Mouse (Mus musculus) cerebellum, postnatal 14 days (tissue): ENCODE data around the gene Tmem168.
A peak's percentile ranks its signal among the peaks of the same experiment; 100 is the strongest.

Source experiments
- DNase-seq, 2 experiments: peaks; one replicate each; pipeline ENCODE4 v3.0.0; 2021; ENCODE audit warnings: mixed read lengths in 2 of 2

Gene Tmem168

GRCm38 (mm10) chr6:13584788-13585187 is 23.1 kb downstream of the Tmem168 start:
- no peak for DNase-seq

DNA sequence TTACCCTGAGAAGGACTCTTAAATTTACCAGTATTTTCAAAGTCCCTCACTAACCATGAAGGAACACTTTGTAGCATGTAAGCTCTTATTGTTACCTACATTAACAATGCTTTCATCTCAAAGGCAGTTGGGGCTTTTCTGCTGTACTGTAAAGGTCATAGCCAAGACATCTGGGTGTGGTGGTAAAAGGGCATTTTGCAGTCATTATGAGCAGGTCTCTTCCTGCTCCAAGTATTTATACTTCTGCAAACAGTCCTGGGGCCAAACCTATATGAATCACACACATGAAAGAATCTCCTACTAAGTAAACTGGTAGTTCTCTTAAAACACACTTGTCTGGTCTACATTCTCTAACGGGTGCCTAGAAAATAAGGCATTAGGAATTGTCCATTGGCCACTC is 25.8 kb downstream of the Tmem168 start:
- no peak for DNase-seq

GRCm38 (mm10) chr6:13565734-13566133 is 42.2 kb downstream of the Tmem168 start:
- DNase-seq: peak; percentile 12 to 27

DNA sequence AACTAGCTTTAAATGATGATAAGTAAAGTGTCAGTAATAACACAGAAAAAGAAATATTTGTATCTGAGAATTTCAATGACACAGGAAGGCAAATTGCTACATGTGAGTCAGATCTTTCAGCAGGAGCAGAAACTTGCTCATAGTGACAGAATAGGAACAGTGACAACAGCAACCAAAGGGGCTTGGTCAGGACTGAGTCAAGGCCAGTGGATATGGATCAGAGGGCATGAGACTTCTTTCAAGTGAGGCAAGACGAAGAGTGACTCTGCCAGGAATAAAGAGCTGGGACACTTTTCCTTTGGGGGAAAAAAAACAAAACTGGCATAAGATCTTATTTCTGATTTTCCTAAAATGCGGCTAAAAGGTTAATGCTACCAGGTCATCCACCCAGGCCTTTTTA is 52.6 kb downstream of the Tmem168 start:
- DNase-seq: no peak

DNA sequence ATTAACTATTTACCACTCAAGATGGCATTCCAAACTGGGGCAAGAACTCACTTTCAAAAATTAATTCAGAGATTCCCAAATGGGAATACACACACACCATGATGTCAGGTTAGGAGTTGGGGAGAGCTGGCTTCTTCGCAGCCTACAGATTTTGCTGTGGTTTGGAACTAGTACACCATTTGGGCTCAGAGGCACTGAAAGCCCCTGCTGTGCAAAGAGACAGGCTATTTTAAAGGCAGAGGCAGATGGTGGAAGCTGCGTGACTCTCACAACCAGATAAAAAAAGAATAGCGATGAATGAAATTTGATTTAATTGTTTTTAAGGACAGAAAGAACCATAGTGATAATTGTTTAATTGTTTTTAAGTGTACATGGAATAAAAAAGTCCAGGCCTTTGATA is 66.1 kb downstream of the Tmem168 start:
- peak; percentile 51 to 75 for DNase-seq

- no peak for DNase-seq
These were observed 70.5 kb downstream of the Tmem168 start for GRCm38 (mm10) chr6:13537275-13537964.
